Mouse (Mus musculus): ENCODE measurements around the gene Faap100. TPM values are rescaled to one million over a fixed set of nuclear protein-coding genes. Genes with fewer than 3 reads are reported as not detected.

Faap100 gene
- polyA plus RNA-seq, 1 experiment from 2014 or later, result 14.3 TPM

- H3K9ac ChIP-seq (ENCODE audit: low read length), result no peak overlapping the region
- 68% methylated on average over 2 of the region's 2 CpGs for WGBS
- no peak overlapping the region for H3K27ac ChIP-seq (replicated peaks)
- no peak overlapping the region for H3K4me2 ChIP-seq (replicated peaks; ENCODE audit: low read depth)
- no peak for ATAC-seq (ENCODE audit: low FRiP score, low TSS enrichment)
- TF ChIP-seq EP300 (optimal IDR thresholded peaks at IDR 0.05) (no peak), CTCF (IDR thresholded peaks at IDR 0.05; ENCODE audit: low read depth) (no peak)
- H3K4me1 ChIP-seq (replicated peaks; ENCODE audit: control insufficient read depth, insufficient read depth), result no peaks in the 10 kb centered on the region
- no peaks in the 10 kb centered on the region for H3K27me3 ChIP-seq (ENCODE audit: control insufficient read depth, insufficient read depth, low read length)
- H3K9me3 ChIP-seq (ENCODE audit: control insufficient read depth, low read length), result no peaks in the 10 kb centered on the region
- H3K36me3 ChIP-seq (ENCODE audit: control insufficient read depth, insufficient read depth, low read length), result peaks cover 11% of the 10 kb centered on the region; the same call in 1 of the 2 replicates
- H3K4me3 ChIP-seq (ENCODE audit: low read depth, low read length), result no peak overlapping the region
- DNase-seq (ENCODE audit: low spot score), result no peak
These were observed 19.0 kb upstream of the Faap100 start for GRCm38 (mm10) chr11:120397602-120398001.

GRCm38 (mm10) chr11:120395661-120396060, 17.1 kb upstream of the Faap100 start:
- H3K9ac ChIP-seq (ENCODE audit: low read length), result no peak overlapping the region
- no peaks in the 10 kb centered on the region for H3K27me3 ChIP-seq (ENCODE audit: control insufficient read depth, insufficient read depth, low read length)
- TF ChIP-seq CTCF (IDR thresholded peaks at IDR 0.05; ENCODE audit: low read depth), result no peak
- no peak overlapping the region for H3K4me3 ChIP-seq (ENCODE audit: low read depth, low read length)
- H3K4me1 ChIP-seq (replicated peaks; ENCODE audit: control insufficient read depth, insufficient read depth), result no peaks in the 10 kb centered on the region
- no peak overlapping the region for H3K27ac ChIP-seq (replicated peaks)
- no peak overlapping the region for H3K4me2 ChIP-seq (replicated peaks; ENCODE audit: low read depth)
- peaks cover 10% of the 10 kb centered on the region; the same call in 1 of the 2 replicates for H3K36me3 ChIP-seq (ENCODE audit: control insufficient read depth, insufficient read depth, low read length)
- no peaks in the 10 kb centered on the region for H3K9me3 ChIP-seq (ENCODE audit: control insufficient read depth, low read length)
- WGBS, result 64% methylated on average over 4 of the region's 4 CpGs
- no peak for DNase-seq (ENCODE audit: low spot score)
- no peak for ATAC-seq (ENCODE audit: low FRiP score, low TSS enrichment)

DNA sequence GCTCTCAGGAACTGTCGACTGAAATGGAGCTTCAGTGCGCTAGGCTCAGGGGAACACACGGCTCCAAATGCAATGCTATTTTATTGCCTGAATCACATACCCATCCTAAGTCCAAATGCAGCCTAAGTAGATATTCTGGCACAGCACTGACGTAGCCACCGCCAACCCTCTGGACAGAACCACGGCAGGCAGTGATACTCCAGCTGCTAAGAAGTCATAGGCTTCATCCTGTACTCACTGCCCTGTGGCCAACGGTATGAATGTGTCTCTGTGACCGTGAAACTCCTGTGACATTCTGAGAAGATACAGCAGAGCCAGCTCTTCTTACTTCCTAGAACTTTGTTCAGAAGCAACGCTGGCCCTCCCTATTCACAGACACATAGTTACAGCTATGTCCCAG, 10.0 kb upstream of the Faap100 start:
- peaks cover 25% of the 10 kb centered on the region for H3K36me3 ChIP-seq (ENCODE audit: control insufficient read depth, insufficient read depth, low read length)
- no peak overlapping the region for H3K4me2 ChIP-seq (replicated peaks; ENCODE audit: low read depth)
- no peaks in the 10 kb centered on the region for H3K4me1 ChIP-seq (replicated peaks; ENCODE audit: control insufficient read depth, insufficient read depth)
- DNase-seq (ENCODE audit: low spot score) (no peak), ATAC-seq (ENCODE audit: low FRiP score, low TSS enrichment) (no peak)
- WGBS, result 91% methylated on average over 9 of the region's 9 CpGs
- H3K4me3 ChIP-seq (ENCODE audit: low read depth, low read length), result no peak overlapping the region
- H3K27ac ChIP-seq (replicated peaks), result no peak overlapping the region
- no peaks in the 10 kb centered on the region for H3K27me3 ChIP-seq (ENCODE audit: control insufficient read depth, insufficient read depth, low read length)
- H3K9ac ChIP-seq (ENCODE audit: low read length), result no peak overlapping the region
- H3K9me3 ChIP-seq (ENCODE audit: control insufficient read depth, low read length), result no peaks in the 10 kb centered on the region
- TF ChIP-seq EP300 (optimal IDR thresholded peaks at IDR 0.05) (no peak), CTCF (IDR thresholded peaks at IDR 0.05; ENCODE audit: low read depth) (no peak)

GRCm38 (mm10) chr11:120387157-120387556, 8.6 kb upstream of the Faap100 start:
- Histone ChIP-seq H3K9ac (ENCODE audit: low read length) (no peak overlapping the region), H3K4me1 (replicated peaks; ENCODE audit: control insufficient read depth, insufficient read depth) (no peaks in the 10 kb centered on the region), H3K36me3 (ENCODE audit: control insufficient read depth, insufficient read depth, low read length) (peaks cover 31% of the 10 kb centered on the region), H3K4me3 (ENCODE audit: low read depth, low read length) (no peak overlapping the region), H3K4me2 (replicated peaks; ENCODE audit: low read depth) (no peak overlapping the region), H3K9me3 (ENCODE audit: control insufficient read depth, low read length) (no peaks in the 10 kb centered on the region), H3K27me3 (ENCODE audit: control insufficient read depth, insufficient read depth, low read length) (no peaks in the 10 kb centered on the region), H3K27ac (replicated peaks) (no peak overlapping the region)
- DNase-seq (ENCODE audit: low spot score), result no peak
- ATAC-seq (ENCODE audit: low FRiP score, low TSS enrichment), result no peak
- TF ChIP-seq CTCF (IDR thresholded peaks at IDR 0.05; ENCODE audit: low read depth) (no peak), EP300 (optimal IDR thresholded peaks at IDR 0.05) (no peak)
- 54% methylated on average over 2 of the region's 2 CpGs for whole genome bisulfite sequencing

DNA sequence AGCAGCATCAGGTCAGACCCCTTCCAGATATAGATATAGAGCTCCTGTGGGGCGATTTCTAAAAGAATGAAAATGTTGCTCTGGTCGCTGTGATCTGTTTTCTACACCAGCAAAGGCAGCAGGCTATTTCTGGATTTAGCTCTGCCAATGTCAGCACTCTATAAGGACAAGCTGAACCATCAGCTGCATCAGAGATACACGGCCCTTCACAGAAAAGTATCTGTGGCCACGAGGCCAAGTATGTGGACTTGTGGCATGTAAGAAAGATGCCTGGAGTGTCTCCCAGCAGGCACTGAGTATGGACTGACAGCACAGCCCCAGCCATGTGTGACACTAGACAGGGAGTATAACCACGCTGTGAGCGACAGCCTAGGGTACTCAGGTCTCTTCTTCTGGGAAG, 8.1 kb upstream of the Faap100 start:
- Histone ChIP-seq H3K36me3 (ENCODE audit: control insufficient read depth, insufficient read depth, low read length) (peaks cover 36% of the 10 kb centered on the region), H3K27me3 (ENCODE audit: control insufficient read depth, insufficient read depth, low read length) (no peaks in the 10 kb centered on the region), H3K4me1 (replicated peaks; ENCODE audit: control insufficient read depth, insufficient read depth) (no peaks in the 10 kb centered on the region), H3K9me3 (ENCODE audit: control insufficient read depth, low read length) (no peaks in the 10 kb centered on the region), H3K9ac (ENCODE audit: low read length) (no peak overlapping the region), H3K4me2 (replicated peaks; ENCODE audit: low read depth) (no peak overlapping the region), H3K27ac (replicated peaks) (no peak overlapping the region), H3K4me3 (ENCODE audit: low read depth, low read length) (no peak overlapping the region)
- TF ChIP-seq EP300 (optimal IDR thresholded peaks at IDR 0.05) (no peak), CTCF (IDR thresholded peaks at IDR 0.05; ENCODE audit: low read depth) (no peak)
- 92% methylated on average over 6 of the region's 6 CpGs for whole genome bisulfite sequencing
- ATAC-seq (ENCODE audit: low FRiP score, low TSS enrichment) (no peak), DNase-seq (ENCODE audit: low spot score) (no peak)

- no peak overlapping the region for H3K4me2 ChIP-seq (replicated peaks; ENCODE audit: low read depth)
- TF ChIP-seq EP300 (optimal IDR thresholded peaks at IDR 0.05) (no peak), CTCF (IDR thresholded peaks at IDR 0.05; ENCODE audit: low read depth) (no peak)
- WGBS, result 86% methylated on average over 9 of the region's 9 CpGs
These were observed 3.9 kb upstream of the Faap100 start for GRCm38 (mm10) chr11:120382509-120382908.

More at GRCm38 (mm10) chr11:120382509-120382908, 3.9 kb upstream of the Faap100 start:
- H3K4me1 ChIP-seq (replicated peaks; ENCODE audit: control insufficient read depth, insufficient read depth), result 0 out of 2 replicates have a peak, but pooled peaks cover 2% of the 10 kb centered on the region
- H3K36me3 ChIP-seq (ENCODE audit: control insufficient read depth, insufficient read depth, low read length), result peaks cover 31% of the 10 kb centered on the region
- DNase-seq (ENCODE audit: low spot score) (no peak), ATAC-seq (ENCODE audit: low FRiP score, low TSS enrichment) (no peak)
- no peak overlapping the region for H3K4me3 ChIP-seq (ENCODE audit: low read depth, low read length)
- H3K27me3 ChIP-seq (ENCODE audit: control insufficient read depth, insufficient read depth, low read length), result no peaks in the 10 kb centered on the region
- no peaks in the 10 kb centered on the region for H3K9me3 ChIP-seq (ENCODE audit: control insufficient read depth, low read length)
- no peak overlapping the region for H3K27ac ChIP-seq (replicated peaks)
- no peak overlapping the region for H3K9ac ChIP-seq (ENCODE audit: low read length)

All from stomach, postnatal 0 days (tissue).